Mouse (Mus musculus): ENCODE results near the gene Prrg1.

- TF ChIP-seq CTCF (IDR thresholded peaks at IDR 0.05; ENCODE audit: low read depth, low read length) = no peak
- TF ChIP-seq GATA1 (IDR thresholded peaks at IDR 0.05; ENCODE audit: borderline replicate concordance, low read length) = no peak
- no peak for TF ChIP-seq TAL1 (conservative IDR thresholded peaks at IDR 0.05; ENCODE audit: low read depth, low read length)
- no peak for TF ChIP-seq GATA2 (IDR thresholded peaks at IDR 0.05; ENCODE audit: borderline replicate concordance, low read depth, low read length)
- no peak for TF ChIP-seq POLR2AphosphoS5 (IDR thresholded peaks at IDR 0.05; ENCODE audit: insufficient replicate concordance, low read depth, low read length)
These were observed 30.3 kb downstream of the Prrg1 start for GRCm38 (mm10) chrX:78553399-78553798.
